In the genomic region with DNA sequence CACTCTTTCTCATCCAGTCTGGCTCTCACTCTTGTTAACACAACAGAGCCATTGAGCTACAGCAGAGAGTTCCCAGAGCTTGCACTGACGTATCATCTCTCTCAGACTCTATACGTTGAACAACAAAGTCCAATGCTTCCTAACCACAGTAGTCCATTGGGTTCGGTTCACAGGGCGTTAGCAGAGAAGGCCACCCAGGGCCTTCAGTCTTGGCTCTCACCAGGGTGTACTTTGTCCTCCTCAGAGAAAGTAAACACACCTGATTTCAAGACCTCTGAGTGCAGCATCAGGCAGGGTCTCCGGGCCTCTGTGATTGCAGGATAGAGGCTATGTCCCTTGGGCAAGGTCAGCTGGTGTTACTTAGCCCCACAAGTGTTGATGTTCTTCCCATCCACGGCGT, we compare ENCODE assay signal across 18 mouse cellular contexts.
"Had no signal": no experiment of that assay in that cellular context is flagged by ENCODE, and none has a peak within 500 bp of the region (broad histone marks: within the 10 kb centered on the region; RNA-seq: fewer than 3 reads in every experiment).

No protein-coding gene starts in this region.

- H3K27me3 ChIP-seq: kidney, embryonic 15.5 days had no signal

- DNase-seq: kidney, adult 8-10 months; kidney, postnatal 14 days; kidney, postnatal 4 days; layer of hippocampus, adult 9-11 months; layer of hippocampus, postnatal 36 days; liver, embryonic 13.5 days; lung, adult 2 months; lung, postnatal 14 days; lung, postnatal 4 days; midbrain, embryonic 14.5 days; right cerebral cortex, postnatal 14 days; right cerebral cortex, postnatal 4 days; thymus, adult 18-20 months; thymus, postnatal 36 days had no signal

- H3K27ac ChIP-seq: kidney, embryonic 15.5 days; layer of hippocampus, adult 2 months; left cerebral cortex, adult 2 months; liver, embryonic 13.5 days had no signal

- H3K9ac ChIP-seq: kidney, embryonic 15.5 days; liver, embryonic 13.5 days had no signal

- H3K4me3 ChIP-seq: kidney, embryonic 15.5 days; layer of hippocampus, adult 2 months; left cerebral cortex, adult 2 months; liver, embryonic 13.5 days had no signal

- H3K36me3 ChIP-seq: kidney, embryonic 15.5 days; liver, embryonic 13.5 days had no signal

- H3K9me3 ChIP-seq: kidney, embryonic 15.5 days; liver, embryonic 13.5 days had no signal

- H3K4me2 ChIP-seq: kidney, embryonic 15.5 days; liver, embryonic 13.5 days; midbrain, embryonic 11.5 days had no signal
